Mouse (Mus musculus): Measurements from ENCODE around the gene Gstcd.

The Gstcd gene

DNA sequence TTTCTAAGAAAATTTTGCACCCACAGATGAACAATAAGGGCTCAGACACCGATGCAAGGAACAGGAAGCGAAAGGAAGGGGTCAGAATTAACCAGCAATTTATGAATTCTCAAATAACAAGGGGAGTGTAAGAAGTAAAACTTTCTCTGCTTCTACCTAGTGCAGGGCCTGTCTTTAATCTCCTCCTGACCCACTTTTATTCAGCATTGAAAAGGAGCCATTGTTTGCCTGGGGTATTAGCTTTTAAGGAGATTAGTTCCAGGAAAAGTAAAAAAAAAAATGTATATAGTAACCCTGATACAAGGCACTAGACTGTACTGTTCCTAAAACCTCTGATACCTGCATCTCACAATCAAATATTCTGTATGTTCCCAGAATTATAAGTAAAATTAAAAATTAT is 64.9 kb downstream of the Gstcd start:
- DNase-seq (ENCODE audit: low spot score), result no peak

DNA sequence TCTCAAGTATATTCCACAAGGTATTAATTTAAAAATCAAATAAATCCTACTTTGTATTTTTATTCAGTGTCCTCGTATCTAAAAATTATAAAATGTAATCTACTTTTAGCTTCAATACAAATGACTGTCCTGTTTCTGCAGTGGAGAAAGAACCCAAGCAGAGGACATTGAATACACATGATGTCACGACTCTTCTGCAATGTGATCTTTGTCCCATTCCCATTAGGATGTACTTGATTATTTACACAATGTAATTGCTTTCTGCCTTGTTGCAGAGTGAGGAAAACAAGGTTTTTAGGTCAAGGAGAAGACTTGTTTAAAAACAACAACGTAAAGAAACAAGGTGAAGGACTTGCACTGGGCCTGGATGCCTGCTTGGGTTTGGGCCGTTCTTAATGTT is 84.6 kb downstream of the Gstcd start:
- no peak for DNase-seq (ENCODE audit: low spot score)

GRCm38 (mm10) chr3:132996299-132996698 is 95.5 kb downstream of the Gstcd start:
- DNase-seq (ENCODE audit: low spot score), result no peak

GRCm38 (mm10) chr3:132995904-132996267 is 95.9 kb downstream of the Gstcd start:
- DNase-seq (ENCODE audit: low spot score), result no peak

GRCm38 (mm10) chr3:132995172-132995903 is 96.5 kb downstream of the Gstcd start:
- no peak for DNase-seq (ENCODE audit: low spot score)

DNA sequence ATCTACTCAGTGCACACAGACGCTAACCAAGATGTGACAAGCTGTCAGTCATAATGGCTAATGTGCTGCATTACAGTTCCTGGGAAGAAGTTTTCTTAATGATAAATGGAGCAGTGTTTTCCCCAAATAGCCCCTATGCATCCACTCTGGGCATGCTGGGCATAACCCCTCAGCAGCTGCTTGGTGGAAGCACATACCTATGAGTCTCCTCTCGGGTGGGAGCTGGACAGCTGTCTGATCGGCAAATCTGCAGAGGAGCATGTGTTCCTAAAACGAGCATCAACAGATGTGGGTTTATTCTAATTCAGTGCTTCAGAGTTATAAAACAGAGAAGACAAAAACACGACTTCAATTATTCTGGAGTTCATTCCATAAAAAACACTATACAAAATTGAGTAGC is 105.6 kb downstream of the Gstcd start:
- DNase-seq (ENCODE audit: low spot score), result no peak

DNA sequence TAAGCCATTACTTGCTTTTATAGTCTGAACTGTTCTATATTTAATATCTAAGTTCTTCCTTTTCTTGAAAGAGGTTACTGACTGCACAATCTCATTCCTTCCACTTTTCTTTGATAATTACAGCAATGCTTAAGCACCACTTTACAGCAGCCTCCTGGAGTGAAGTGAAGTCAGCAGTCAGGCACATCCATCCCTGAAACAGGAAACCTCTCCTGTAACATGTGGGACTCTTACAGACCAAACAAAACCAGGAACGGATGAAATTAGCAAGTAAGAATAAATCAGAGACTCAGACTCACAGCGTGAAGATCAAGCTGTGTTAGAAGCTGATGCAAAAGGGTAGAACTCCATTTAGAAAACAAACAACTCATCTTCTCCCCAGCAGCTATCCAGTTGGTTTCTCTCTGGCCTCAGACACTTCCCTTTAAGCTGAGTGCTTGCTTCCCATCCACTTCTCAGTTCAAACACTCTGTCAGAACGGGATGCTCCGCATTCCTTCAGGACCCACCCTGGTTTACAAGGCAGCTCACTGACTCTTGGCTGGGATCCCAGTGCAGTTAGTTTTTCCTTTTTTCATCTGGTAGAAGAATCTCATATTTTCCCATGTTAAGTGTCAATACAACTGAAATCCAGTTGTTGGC is 107.9 kb downstream of the Gstcd start:
- DNase-seq (ENCODE audit: low spot score), result no peak

DNA sequence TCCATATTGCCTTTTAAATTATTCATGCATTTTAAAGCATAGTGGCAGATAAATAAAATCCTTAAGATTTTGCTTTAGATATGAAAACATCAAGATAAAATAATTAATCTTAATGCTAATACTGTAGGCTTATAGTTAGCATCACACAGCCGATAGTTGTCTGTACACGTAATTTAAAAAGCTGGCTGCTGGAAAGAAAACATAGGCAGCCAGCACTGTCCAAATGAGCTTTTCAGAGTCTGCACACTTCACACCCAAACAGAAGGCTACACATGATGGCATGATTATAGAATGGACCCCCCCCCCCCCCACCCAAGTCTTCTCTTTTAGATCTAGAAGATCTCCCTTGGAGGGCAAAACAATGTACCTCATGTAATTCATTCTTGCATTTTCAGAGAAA is 109.9 kb downstream of the Gstcd start:
- no peak for DNase-seq (ENCODE audit: low spot score)

GRCm38 (mm10) chr3:132979781-132980461 is 111.9 kb downstream of the Gstcd start:
- no peak for DNase-seq (ENCODE audit: low spot score)

DNA sequence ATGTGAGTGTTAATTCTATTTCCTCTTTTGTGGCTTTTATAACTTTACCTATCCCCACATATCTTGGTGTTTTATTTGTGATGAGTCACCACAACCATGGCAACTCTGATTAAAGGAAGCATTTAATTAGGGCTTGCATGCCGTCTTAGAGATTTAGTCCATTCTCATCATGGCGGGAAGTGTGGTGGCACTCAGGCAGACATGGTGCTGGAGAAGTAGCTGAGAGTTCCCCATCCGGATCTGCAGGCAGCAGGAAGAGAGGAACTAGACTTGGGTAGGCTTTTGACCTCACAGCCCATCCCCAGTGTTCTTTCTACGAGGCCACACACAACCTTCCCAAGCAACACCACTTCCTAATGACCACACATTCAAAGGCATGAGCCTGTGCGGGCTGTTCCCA is 125.6 kb downstream of the Gstcd start:
- DNase-seq (ENCODE audit: low spot score), result no peak

DNA sequence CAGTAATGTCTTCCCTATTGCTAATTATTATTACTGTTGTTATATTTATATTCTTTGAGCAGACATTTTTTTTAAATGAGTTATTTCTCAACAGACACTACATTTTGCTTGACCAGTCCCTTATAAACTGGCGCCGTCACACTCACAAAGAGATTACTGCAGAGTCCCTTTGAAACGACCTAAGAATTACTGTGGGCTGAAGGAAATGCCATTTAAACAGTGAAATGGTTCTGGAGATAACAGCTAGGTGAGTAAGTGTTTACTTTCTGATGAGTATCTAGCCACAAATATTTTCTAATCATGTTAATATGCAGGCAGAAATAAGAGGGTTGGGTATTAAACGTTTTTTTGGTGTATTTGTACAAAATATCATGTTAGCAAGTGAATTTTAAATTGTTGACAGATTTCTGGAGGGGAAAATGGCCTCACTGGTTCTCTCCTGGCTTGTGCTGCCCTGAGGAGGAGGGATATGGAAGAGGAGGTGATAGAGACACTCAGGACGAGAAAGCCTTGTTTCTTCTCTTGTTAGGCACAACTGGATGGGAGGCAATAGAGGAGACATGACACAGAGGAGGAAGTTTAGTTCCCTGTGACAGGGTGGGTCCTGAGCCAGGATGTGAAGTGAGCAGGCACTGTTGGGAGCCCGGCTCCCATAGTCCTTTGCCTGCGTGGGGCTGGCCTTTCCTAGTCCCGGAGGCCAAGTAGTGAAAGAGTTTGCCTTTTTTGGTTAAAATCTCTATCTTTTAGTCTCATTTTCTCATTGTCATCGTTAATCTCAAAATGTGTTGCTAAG is 126.9 kb downstream of the Gstcd start:
- no peak for DNase-seq (ENCODE audit: low spot score)

GRCm38 (mm10) chr3:132962631-132963361 is 129.0 kb downstream of the Gstcd start:
- no peak for DNase-seq (ENCODE audit: low spot score)

DNA sequence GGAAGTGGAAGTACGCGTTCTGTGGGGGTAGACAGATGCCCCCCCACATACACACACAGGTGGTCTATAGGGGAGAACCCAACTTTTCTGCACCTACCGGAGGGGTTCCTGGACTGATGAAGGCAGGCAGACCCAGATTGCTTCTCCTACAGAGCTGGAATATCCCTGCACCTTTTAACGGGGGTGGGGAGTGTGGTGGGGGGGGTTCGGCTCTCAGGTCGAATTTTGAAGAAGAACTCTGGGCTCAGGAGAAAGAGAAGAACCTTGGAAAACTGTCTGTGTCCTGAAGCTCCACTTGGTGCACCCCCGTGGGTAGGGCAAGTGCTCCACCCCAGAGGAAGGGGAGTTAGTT is 141.3 kb downstream of the Gstcd start:
- DNase-seq (ENCODE audit: low spot score), result no peak

- DNase-seq (ENCODE audit: low spot score), result no peak
Measured at GRCm38 (mm10) chr3:132949791-132950528, 141.9 kb downstream of the Gstcd start, which contains the start of gene Npnt. Gene Npnt, minus strand, starts transcription at chr3:132950291.

DNA sequence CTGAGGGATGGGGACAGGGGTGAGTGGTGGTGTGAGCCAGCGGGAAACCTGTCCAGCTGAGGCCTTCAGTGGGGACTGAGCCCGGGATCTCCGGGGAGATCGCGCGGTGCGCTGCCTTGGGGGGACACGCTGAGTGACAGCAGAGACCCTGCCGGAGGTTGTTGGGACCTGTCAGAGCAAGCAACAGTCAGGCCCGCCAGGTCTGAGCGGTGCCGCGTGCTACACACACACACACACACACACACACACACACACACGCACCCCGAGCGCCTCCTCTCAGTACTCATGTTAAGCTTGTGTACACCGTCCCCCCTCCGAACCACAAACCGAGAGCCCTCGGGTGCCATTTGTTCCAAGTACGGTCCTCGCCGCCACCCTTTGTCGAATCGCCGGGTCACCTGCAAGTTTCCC is 142.4 kb downstream of the Gstcd start:
- no peak for DNase-seq (ENCODE audit: low spot score)

DNA sequence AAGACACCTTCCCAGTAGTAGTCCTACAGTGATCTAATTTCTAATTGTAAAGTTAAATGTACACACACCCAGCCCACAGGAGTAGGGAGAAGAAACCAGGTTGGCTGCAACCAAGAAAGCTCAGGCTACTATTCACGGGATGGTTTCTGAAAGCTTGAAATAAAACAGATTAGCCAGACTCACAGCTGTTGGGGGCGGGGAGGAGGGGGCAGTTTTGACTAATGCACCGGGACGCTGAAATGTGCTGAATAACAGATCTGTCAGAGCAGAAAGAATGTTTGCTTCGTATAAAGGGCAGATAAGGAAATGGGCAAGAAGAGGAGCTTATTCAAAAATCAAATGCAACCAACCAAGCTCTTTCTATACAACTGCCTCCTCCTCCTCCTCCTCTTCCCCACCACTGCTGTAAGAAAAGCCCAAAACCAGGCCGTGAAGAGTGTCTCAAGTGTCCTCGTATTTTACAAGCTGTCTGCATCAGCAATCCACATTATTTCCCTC is 143.5 kb downstream of the Gstcd start:
- DNase-seq (ENCODE audit: low spot score), result no peak

- no peak for DNase-seq (ENCODE audit: low spot score)
Measured at GRCm38 (mm10) chr3:132946086-132946485, 145.7 kb downstream of the Gstcd start.

GRCm38 (mm10) chr3:132945669-132946068 is 146.2 kb downstream of the Gstcd start:
- no peak for DNase-seq (ENCODE audit: low spot score)

DNA sequence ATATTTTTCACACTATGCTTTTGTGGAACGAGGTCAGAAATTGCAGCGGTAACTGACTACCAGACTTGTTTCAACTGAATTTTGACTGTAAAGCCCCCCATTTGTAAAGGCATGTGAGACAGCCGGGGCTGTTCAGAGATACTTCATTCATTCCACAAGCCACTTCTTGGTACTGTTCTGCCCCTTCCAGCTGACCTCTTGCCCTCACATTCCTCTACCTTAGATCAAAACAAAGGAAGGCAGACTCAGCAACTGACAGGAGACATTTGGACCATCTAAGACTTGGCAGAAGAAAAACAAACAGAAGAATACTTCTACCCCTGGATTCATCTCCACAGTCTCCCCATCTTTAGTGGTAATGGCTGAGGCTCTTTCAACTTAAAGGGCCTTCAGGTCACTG is 147.2 kb downstream of the Gstcd start:
- DNase-seq (ENCODE audit: low spot score), result no peak

DNA sequence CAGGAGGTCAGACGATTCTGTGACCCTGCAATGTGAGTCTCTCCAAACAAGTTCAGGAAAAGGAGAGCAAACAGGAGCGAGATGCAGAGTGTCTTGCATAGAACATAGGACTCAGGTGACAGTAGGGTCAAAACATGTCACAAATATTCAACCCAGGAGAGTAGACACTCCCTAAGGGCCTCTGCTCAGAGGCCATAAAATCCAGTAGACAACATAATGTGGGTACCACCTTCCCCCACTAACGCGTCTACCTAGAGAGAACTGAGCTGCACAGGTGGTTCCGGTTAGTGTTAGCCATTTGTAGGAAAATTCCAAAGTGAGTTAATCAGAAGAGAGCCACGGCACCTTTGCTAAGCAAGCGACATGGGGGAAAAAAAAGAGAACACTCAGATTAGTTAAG is 147.6 kb downstream of the Gstcd start:
- no peak for DNase-seq (ENCODE audit: low spot score)

GRCm38 (mm10) chr3:132942778-132943177 is 149.1 kb downstream of the Gstcd start:
- DNase-seq (ENCODE audit: low spot score), result no peak
